Comparison of ENCODE assay signal across 18 mouse cellular contexts in genomic region chr5:51168206-51168605, GRCm38 (mm10).
"Had no signal": no experiment of that assay in that cellular context is flagged by ENCODE, and none has a peak within 500 bp of the region (broad histone marks: within the 10 kb centered on the region; RNA-seq: fewer than 3 reads in every experiment).

No protein-coding gene starts in this region.

- H3K9ac ChIP-seq: liver, embryonic 13.5 days; midbrain, embryonic 13.5 days; neural tube, embryonic 13.5 days; stomach, embryonic 15.5 days had no signal

- DNase-seq: kidney, adult 9 months; layer of hippocampus, adult 9-11 months; liver, embryonic 13.5 days; lung, adult 2 months; lung, postnatal 14 days; lung, postnatal 4 days; retina, postnatal 1 day; right cerebral cortex, postnatal 25 days; spleen, adult 18-20 months; thymus, postnatal 25 days had no signal

- H3K27ac ChIP-seq: layer of hippocampus, adult 2 months; liver, embryonic 13.5 days; midbrain, embryonic 10.5 days; midbrain, embryonic 13.5 days; neural tube, embryonic 13.5 days; stomach, embryonic 15.5 days had no signal

- H3K4me2 ChIP-seq: liver, embryonic 13.5 days; midbrain, embryonic 13.5 days; neural tube, embryonic 13.5 days; stomach, embryonic 15.5 days had no signal

- ATAC-seq: intestine, embryonic 16.5 days; midbrain, embryonic 13.5 days; midbrain, embryonic 16.5 days had no signal

- H3K4me1 ChIP-seq: liver, embryonic 13.5 days; midbrain, embryonic 10.5 days; midbrain, embryonic 13.5 days; neural tube, embryonic 13.5 days; stomach, embryonic 15.5 days had no signal

- H3K9me3 ChIP-seq: liver, embryonic 13.5 days; midbrain, embryonic 10.5 days; midbrain, embryonic 13.5 days; neural tube, embryonic 13.5 days; stomach, embryonic 15.5 days had no signal

- H3K27me3 ChIP-seq: liver, embryonic 13.5 days; midbrain, embryonic 13.5 days; neural tube, embryonic 13.5 days; stomach, embryonic 15.5 days had no signal

- H3K36me3 ChIP-seq: liver, embryonic 13.5 days; midbrain, embryonic 10.5 days; midbrain, embryonic 13.5 days; neural tube, embryonic 13.5 days; stomach, embryonic 15.5 days had no signal

- H3K4me3 ChIP-seq: layer of hippocampus, adult 2 months; liver, embryonic 13.5 days; midbrain, embryonic 10.5 days; midbrain, embryonic 13.5 days; myocyte; neural tube, embryonic 13.5 days; stomach, embryonic 15.5 days had no signal
